Mouse (Mus musculus): ENCODE results near the gene Kmo. TPM values are rescaled to one million over a fixed set of nuclear protein-coding genes. Genes with fewer than 3 reads are reported as not detected.

The Kmo gene
- polyA plus RNA-seq, 1 experiment from 2014 or later = not detected

DNA sequence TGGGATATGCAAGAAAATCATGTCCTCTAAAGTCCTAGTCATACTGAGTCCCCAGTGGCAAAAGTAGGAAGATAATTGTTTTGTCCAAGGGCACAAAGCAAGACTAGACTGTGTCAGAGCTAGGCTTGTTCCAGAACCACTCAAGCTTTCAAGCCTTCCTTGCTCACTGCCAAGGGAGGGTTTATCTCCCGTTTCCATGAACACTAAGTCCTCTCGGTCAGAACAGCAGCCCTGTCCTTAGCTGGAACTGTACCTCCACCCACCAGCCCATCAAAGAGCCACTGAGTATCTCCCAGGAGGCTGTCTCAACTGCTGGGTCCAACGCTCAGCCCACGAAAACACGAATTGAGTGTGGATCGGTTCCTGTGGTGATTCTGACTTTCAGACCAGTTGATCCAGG lies 54.9 kb downstream of the Kmo start:
- Histone ChIP-seq H3K36me3 (ENCODE audit: control insufficient read depth, insufficient read depth, low read length) (no peaks in the 10 kb centered on the region), H3K27ac (ENCODE audit: low read length) (no peak overlapping the region), H3K4me2 (ENCODE audit: low read length) (no peak overlapping the region), H3K27me3 (ENCODE audit: control insufficient read depth, insufficient read depth, low read depth, low read length) (no peaks in the 10 kb centered on the region), H3K4me1 (ENCODE audit: control insufficient read depth, insufficient read depth, low read length) (no peaks in the 10 kb centered on the region), H3K9me3 (replicated peaks; ENCODE audit: control insufficient read depth, low read length, poor library complexity, severe bottlenecking) (no peaks in the 10 kb centered on the region), H3K4me3 (ENCODE audit: low read depth, low read length) (no peak overlapping the region), H3K9ac (ENCODE audit: low read depth, low read length) (no peak overlapping the region)
- WGBS = 84% methylated on average over 6 of the region's 6 CpGs
- ATAC-seq = no peak

DNA sequence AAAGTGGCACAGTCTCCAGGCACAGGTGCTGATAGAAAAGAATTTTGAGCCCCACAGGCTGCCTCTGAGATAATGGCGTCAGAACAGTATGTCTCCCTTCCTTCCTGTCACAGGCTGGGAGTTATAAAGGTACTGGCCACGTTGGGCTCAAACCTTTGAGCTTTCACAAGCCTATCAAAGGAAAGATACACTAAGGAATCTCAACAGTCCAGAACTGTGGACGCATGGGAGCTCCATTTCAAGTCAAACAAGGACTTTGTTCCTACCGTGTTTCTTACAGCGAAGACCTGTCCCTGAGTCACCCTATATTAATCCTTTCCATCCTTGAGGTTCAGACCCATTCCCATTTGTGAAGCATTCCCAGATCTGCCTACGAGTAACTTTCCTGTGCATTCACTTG lies 57.3 kb downstream of the Kmo start:
- Histone ChIP-seq H3K4me3 (ENCODE audit: low read depth, low read length) (no peak overlapping the region), H3K9ac (ENCODE audit: low read depth, low read length) (no peak overlapping the region), H3K9me3 (replicated peaks; ENCODE audit: control insufficient read depth, low read length, poor library complexity, severe bottlenecking) (no peaks in the 10 kb centered on the region), H3K27me3 (ENCODE audit: control insufficient read depth, insufficient read depth, low read depth, low read length) (no peaks in the 10 kb centered on the region), H3K27ac (ENCODE audit: low read length) (no peak overlapping the region), H3K36me3 (ENCODE audit: control insufficient read depth, insufficient read depth, low read length) (no peaks in the 10 kb centered on the region), H3K4me1 (ENCODE audit: control insufficient read depth, insufficient read depth, low read length) (no peaks in the 10 kb centered on the region), H3K4me2 (ENCODE audit: low read length) (no peak overlapping the region)
- 85% methylated on average over 6 of the region's 6 CpGs for WGBS
- no peak for ATAC-seq

DNA sequence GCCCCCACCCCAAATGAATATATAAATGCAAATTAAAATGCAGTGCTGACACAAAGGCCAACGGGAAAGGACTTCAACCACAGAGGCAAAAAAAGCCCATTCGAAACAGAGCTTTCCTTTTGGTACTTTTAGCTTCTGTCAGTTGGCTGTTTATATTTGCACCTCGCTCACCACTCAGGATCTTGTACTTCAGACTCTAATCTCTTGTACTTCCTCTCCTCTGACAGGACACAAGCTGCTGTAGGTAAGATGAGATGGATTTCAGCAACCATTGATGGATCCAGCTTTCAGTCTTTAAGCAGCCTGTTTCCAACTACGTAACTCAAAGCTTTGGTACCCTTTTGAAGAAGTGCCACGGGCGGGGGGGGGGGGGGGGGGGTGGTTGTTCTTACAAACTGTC lies 60.8 kb downstream of the Kmo start:
- no peak overlapping the region for H3K27ac ChIP-seq (ENCODE audit: low read length)
- no peaks in the 10 kb centered on the region for H3K4me1 ChIP-seq (ENCODE audit: control insufficient read depth, insufficient read depth, low read length)
- no peak for ATAC-seq
- H3K9ac ChIP-seq (ENCODE audit: low read depth, low read length) = no peak overlapping the region
- no peak overlapping the region for H3K4me3 ChIP-seq (ENCODE audit: low read depth, low read length)
- H3K9me3 ChIP-seq (replicated peaks; ENCODE audit: control insufficient read depth, low read length, poor library complexity, severe bottlenecking) = no peaks in the 10 kb centered on the region
- H3K27me3 ChIP-seq (ENCODE audit: control insufficient read depth, insufficient read depth, low read depth, low read length) = no peaks in the 10 kb centered on the region
- no peaks in the 10 kb centered on the region for H3K36me3 ChIP-seq (ENCODE audit: control insufficient read depth, insufficient read depth, low read length)
- H3K4me2 ChIP-seq (ENCODE audit: low read length) = no peak overlapping the region
- 82% methylated on average over 6 of the region's 6 CpGs for WGBS

DNA sequence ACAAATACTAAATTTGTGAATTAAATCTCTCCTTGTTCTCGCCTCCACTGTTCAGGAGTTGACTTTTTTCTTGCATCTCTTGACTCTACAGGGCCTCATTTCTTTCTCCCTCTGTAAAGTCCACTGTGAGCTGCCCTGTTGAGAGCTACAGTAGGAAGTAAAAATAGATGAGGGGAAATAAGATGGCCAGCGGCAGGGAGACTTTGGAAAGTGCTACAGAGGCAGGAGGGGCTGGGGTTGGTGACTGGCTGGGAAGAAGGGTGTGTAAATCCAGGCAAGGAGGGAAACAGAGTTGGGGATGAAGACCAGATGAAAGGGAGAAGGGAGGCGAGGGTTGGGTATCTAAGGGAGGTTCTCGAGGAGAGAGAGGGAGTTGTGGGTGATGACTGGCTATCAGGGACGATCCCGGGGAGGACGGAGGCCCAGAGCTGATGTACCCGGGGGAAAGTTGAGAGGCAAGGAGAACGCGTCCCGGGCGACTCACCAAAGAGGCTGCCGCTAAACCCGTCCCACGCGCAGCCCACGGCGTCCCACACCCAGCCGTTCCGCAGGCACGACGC lies 71.6 kb downstream of the Kmo start:
- ATAC-seq = no peak; the same call in 1 of the 2 replicates
- Histone ChIP-seq H3K4me3 (ENCODE audit: low read depth, low read length) (peak overlapping the region; percentile 92), H3K27me3 (ENCODE audit: control insufficient read depth, insufficient read depth, low read depth, low read length) (no peaks in the 10 kb centered on the region), H3K9me3 (replicated peaks; ENCODE audit: control insufficient read depth, low read length, poor library complexity, severe bottlenecking) (no peaks in the 10 kb centered on the region), H3K4me2 (ENCODE audit: low read length) (peak overlapping the region; percentile 93), H3K36me3 (ENCODE audit: control insufficient read depth, insufficient read depth, low read length) (peaks cover 14% of the 10 kb centered on the region), H3K4me1 (ENCODE audit: control insufficient read depth, insufficient read depth, low read length) (peaks cover 20% of the 10 kb centered on the region), H3K9ac (ENCODE audit: low read depth, low read length) (peak overlapping the region; percentile 89), H3K27ac (ENCODE audit: low read length) (peak overlapping the region; percentile 88)
- WGBS = under 1% methylated on average over 22 of the region's 22 CpGs

DNA sequence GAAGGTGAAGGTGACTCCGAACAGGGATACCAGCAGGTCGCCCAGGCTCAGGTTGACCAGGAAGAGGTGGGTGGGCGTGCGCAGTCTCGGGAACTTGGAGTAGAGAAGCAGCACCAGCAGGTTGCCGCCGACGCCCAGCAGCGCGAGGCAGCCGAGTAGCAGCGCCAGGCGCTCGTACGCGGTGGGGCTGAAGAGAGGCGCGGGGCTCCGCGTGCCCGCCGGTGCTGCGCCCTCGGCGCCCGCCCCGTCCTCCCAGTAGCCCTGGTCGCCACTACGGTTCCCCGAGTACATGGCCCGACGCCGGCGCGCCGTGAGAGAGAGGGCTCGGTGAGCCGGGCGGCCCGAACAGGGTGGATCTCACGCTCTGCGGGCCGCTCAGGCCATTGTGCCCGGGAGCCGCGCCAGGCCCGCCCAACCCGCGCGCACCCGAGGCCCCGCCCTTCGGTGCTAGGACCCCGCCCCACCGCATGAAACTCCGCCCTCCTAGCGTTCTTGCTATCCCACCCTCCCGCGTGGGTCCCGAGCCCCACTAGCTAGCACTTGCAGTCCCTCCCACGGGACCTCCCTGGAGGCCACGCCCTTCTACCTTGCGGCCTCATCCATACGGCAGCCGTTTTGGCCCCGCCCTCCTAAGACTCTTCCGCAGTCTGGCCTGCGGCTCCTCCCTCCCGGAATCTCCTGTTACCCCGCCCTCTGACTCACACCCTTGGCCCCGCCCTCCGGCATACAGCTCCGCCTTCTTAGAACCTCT lies 72.2 kb downstream of the Kmo start, which contains the start of the genes Opn3 and Chml:
TSS of gene Opn3 (minus strand) at position 531 of the 751 bp plus-strand sequence.
TSS of gene Chml (minus strand) at position 656 of the 751 bp plus-strand sequence.
- Histone ChIP-seq H3K36me3 (ENCODE audit: control insufficient read depth, insufficient read depth, low read length) (peaks cover 8% of the 10 kb centered on the region), H3K9ac (ENCODE audit: low read depth, low read length) (peak within 1 kb of the TSS; percentile 89), H3K9me3 (replicated peaks; ENCODE audit: control insufficient read depth, low read length, poor library complexity, severe bottlenecking) (no peaks in the 10 kb centered on the region), H3K27me3 (ENCODE audit: control insufficient read depth, insufficient read depth, low read depth, low read length) (no peaks in the 10 kb centered on the region), H3K4me3 (ENCODE audit: low read depth, low read length) (peak within 1 kb of the TSS; percentile 92), H3K4me1 (ENCODE audit: control insufficient read depth, insufficient read depth, low read length) (peaks cover 20% of the 10 kb centered on the region), H3K4me2 (ENCODE audit: low read length) (peak within 1 kb of the TSS; percentile 93), H3K27ac (ENCODE audit: low read length) (peak within 1 kb of the TSS; percentile 88)
- peak; percentile 96 for ATAC-seq
- under 1% methylated on average over 64 of the region's 73 CpGs for WGBS

DNA sequence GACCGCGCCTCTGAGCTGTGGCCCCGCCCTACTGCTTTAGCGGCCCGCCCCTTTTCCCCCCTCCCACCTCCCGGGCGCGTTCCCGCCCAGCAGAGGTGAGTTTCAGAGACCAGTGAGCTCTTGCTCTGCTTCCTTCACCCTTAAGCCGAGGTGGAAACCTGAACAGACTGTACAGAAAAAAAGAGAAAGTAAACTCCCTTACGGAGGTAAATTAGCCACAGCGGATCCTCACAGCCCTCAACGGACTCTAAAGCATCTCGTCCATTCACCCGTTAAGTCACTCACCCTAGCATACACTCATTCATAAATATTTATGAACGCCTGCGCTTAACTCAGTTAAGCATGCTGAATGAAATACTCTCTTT lies 72.8 kb downstream of the Kmo start:
- H3K9ac ChIP-seq (ENCODE audit: low read depth, low read length) = no peak overlapping the region
- peaks cover 20% of the 10 kb centered on the region for H3K4me1 ChIP-seq (ENCODE audit: control insufficient read depth, insufficient read depth, low read length)
- no peak; the same call in 1 of the 2 replicates for ATAC-seq
- H3K9me3 ChIP-seq (replicated peaks; ENCODE audit: control insufficient read depth, low read length, poor library complexity, severe bottlenecking) = no peaks in the 10 kb centered on the region
- H3K4me2 ChIP-seq (ENCODE audit: low read length) = peak overlapping the region; percentile 93
- under 1% methylated on average over 17 of the region's 17 CpGs for whole genome bisulfite sequencing
- peak overlapping the region; percentile 53 for H3K27ac ChIP-seq (ENCODE audit: low read length)
- peaks cover 2% of the 10 kb centered on the region for H3K36me3 ChIP-seq (ENCODE audit: control insufficient read depth, insufficient read depth, low read length)
- peak overlapping the region; percentile 92 for H3K4me3 ChIP-seq (ENCODE audit: low read depth, low read length)
- no peaks in the 10 kb centered on the region for H3K27me3 ChIP-seq (ENCODE audit: control insufficient read depth, insufficient read depth, low read depth, low read length)

DNA sequence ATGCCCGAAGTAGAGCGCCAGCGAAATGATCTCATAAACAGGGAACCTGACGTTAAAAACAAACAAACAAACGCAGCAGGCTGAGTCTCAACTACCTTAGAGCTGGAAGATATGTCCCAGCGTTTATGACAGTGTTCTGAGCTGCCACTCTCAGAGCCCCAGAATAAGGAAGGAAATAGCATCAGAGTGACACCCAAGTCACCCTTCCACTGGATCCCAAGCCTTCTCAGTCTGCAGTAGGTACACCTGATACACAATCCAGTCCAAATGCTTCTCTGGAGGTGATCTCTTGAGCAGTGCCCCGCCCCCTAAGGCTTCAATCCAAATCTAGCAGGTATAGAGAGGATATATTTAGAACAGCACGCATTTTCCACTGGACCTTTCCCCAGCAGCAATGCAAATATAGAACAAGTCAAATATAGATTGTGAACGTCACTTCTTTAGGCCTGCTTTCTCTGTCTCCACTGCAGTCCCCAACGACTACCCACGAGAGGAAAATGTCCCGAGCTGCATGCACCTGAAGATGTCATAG lies 73.3 kb downstream of the Kmo start:
- Histone ChIP-seq H3K27ac (ENCODE audit: low read length) (peak overlapping the region; percentile 53), H3K4me1 (ENCODE audit: control insufficient read depth, insufficient read depth, low read length) (peaks cover 20% of the 10 kb centered on the region)

DNA sequence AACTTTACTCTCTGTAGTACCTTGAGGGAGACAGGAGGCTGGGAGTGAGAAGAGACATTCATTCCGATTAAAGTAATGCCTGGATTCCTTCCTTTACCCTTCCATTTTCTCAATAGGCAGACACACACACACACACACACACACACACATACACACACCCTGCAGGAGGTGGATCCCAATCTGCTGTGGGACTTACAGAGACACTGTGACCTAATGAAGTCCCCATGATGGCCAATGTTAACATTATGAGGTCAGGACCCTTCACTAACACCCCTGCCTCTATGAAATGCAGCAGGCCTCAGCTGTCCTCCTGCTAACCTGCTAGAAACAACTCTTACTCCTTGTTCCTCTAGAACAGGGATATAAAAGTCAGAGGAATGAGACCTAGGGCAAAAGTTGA lies 78.1 kb downstream of the Kmo start, which contains the start of gene Wdr64:
TSS of gene Wdr64 (plus strand) at position 301 of the 400 bp plus-strand sequence.
- Histone ChIP-seq H3K9me3 (replicated peaks; ENCODE audit: control insufficient read depth, low read length, poor library complexity, severe bottlenecking) (no peaks in the 10 kb centered on the region), H3K27me3 (ENCODE audit: control insufficient read depth, insufficient read depth, low read depth, low read length) (no peaks in the 10 kb centered on the region), H3K36me3 (ENCODE audit: control insufficient read depth, insufficient read depth, low read length) (no peaks in the 10 kb centered on the region), H3K27ac (ENCODE audit: low read length) (no peak within 1 kb of the TSS), H3K4me3 (ENCODE audit: low read depth, low read length) (no peak within 1 kb of the TSS), H3K9ac (ENCODE audit: low read depth, low read length) (no peak within 1 kb of the TSS), H3K4me2 (ENCODE audit: low read length) (no peak within 1 kb of the TSS), H3K4me1 (ENCODE audit: control insufficient read depth, insufficient read depth, low read length) (no peaks in the 10 kb centered on the region)
- 92% methylated on average over 1 of the region's 1 CpGs for WGBS
- ATAC-seq = no peak

More for the DNA sequence above, 73.3 kb downstream of the Kmo start:
- H3K9ac ChIP-seq (ENCODE audit: low read depth, low read length) = no peak overlapping the region
- peak overlapping the region; percentile 92 for H3K4me3 ChIP-seq (ENCODE audit: low read depth, low read length)
- 38% methylated on average over 12 of the region's 12 CpGs for WGBS
- no peaks in the 10 kb centered on the region for H3K27me3 ChIP-seq (ENCODE audit: control insufficient read depth, insufficient read depth, low read depth, low read length)
- no peaks in the 10 kb centered on the region for H3K36me3 ChIP-seq (ENCODE audit: control insufficient read depth, insufficient read depth, low read length)
- no peaks in the 10 kb centered on the region for H3K9me3 ChIP-seq (replicated peaks; ENCODE audit: control insufficient read depth, low read length, poor library complexity, severe bottlenecking)
- peak; percentile 4 for ATAC-seq
- H3K4me2 ChIP-seq (ENCODE audit: low read length) = peak overlapping the region; percentile 93

DNA sequence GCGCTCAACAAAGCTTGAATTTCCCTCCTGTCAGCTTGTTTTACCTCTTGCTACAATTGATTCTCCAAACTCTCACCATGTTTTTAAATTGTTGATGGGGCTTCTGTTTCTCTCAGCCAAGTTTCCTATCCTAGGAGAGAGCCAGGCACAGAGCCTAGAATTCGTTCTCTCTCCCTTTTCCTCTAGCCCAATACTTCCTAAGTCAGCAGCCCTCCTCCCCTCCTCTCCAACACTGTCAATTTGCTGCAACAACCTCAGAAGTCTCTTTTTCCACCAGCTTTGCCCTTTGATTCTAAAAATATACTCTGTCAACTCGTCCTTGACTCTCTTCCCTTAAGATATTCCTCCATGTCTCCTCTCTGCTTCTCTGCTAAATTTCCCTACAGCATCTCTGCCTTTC lies 79.2 kb downstream of the Kmo start:
- ATAC-seq = no peak
- Histone ChIP-seq H3K27me3 (ENCODE audit: control insufficient read depth, insufficient read depth, low read depth, low read length) (no peaks in the 10 kb centered on the region), H3K4me3 (ENCODE audit: low read depth, low read length) (no peak overlapping the region), H3K36me3 (ENCODE audit: control insufficient read depth, insufficient read depth, low read length) (no peaks in the 10 kb centered on the region), H3K9me3 (replicated peaks; ENCODE audit: control insufficient read depth, low read length, poor library complexity, severe bottlenecking) (no peaks in the 10 kb centered on the region), H3K4me2 (ENCODE audit: low read length) (no peak overlapping the region), H3K4me1 (ENCODE audit: control insufficient read depth, insufficient read depth, low read length) (no peaks in the 10 kb centered on the region), H3K27ac (ENCODE audit: low read length) (no peak overlapping the region), H3K9ac (ENCODE audit: low read depth, low read length) (no peak overlapping the region)
- WGBS = 69% methylated on average over 3 of the region's 3 CpGs

Data from midbrain, embryonic 16.5 days (tissue).